Mouse (Mus musculus): Measurements from ENCODE around the gene Gm3755. TPM values are rescaled to one million over a fixed set of nuclear protein-coding genes. Genes with fewer than 3 reads are reported as not detected.

The Gm3755 gene
- polyA plus RNA-seq (2017; shearing (Covaris generic)): not detected

GRCm38 (mm10) chr14:7450817-7451216 is at the start of gene Gm3755:
Gene Gm3755, minus strand, starts transcription at chr14:7450917.

GRCm38 (mm10) chr14:7483662-7484061 is 32.9 kb upstream of the Gm3755 start, which contains the start of gene Gm3752:
Gene Gm3752, minus strand, starts transcription at chr14:7483762.

Other genes starting within 250 kb of the Gm3755 start
- not detected for gene Gm3727, start 186.2 kb downstream of the Gm3755 start, polyA plus RNA-seq (2017; shearing (Covaris generic))
- 11.5 TPM for gene Gm3739, start 135.9 kb downstream of the Gm3755 start, polyA plus RNA-seq (2017; shearing (Covaris generic))
- not detected for gene Gm5797, start 118.5 kb downstream of the Gm3755 start, polyA plus RNA-seq (2017; shearing (Covaris generic))
- gene Gm8374, start 85.8 kb downstream of the Gm3755 start, polyA plus RNA-seq (2017; shearing (Covaris generic)): not detected
- gene Gm3752, start 32.8 kb upstream of the Gm3755 start, polyA plus RNA-seq (2017; shearing (Covaris generic)): 4.7 TPM
- gene Gm3558, start 117.6 kb upstream of the Gm3755 start, polyA plus RNA-seq (2017; shearing (Covaris generic)): 1.5 TPM
- not detected for gene Gm10338, start 144.7 kb upstream of the Gm3755 start, polyA plus RNA-seq (2017; shearing (Covaris generic))
- not detected for gene Gm10128, start 193.1 kb upstream of the Gm3755 start, polyA plus RNA-seq (2017; shearing (Covaris generic))